Mouse (Mus musculus) c-Kit-negative CD71-positive TER-119-positive erythroid progenitor cells, embryonic 14.5 days (primary cell): ENCODE results near the gene Asb3.
A peak's percentile ranks its signal among the peaks of the same experiment; 100 is the strongest.

Experiments
- DNase-seq: peaks from one replicate; pipeline ENCODE4 v3.0.0-alpha.2; 2013; ENCODE audit warnings: low read depth, low spot score

Gene Asb3

GRCm38 (mm10) chr11:30885171-30885871 is at the start of gene Asb3, which contains the start of gene Gpr75:
TSS of gene Asb3 (plus strand) at chr11:30885416.
TSS of gene Gpr75 (plus strand) at chr11:30885358.
- no peak for DNase-seq

GRCm38 (mm10) chr11:30838793-30839192 is 46.4 kb upstream of the Asb3 start:
- no peak for DNase-seq

- DNase-seq: no peak
Measured at GRCm38 (mm10) chr11:30844355-30844754, 40.9 kb upstream of the Asb3 start.

GRCm38 (mm10) chr11:30872425-30872824 is 12.8 kb upstream of the Asb3 start:
- no peak for DNase-seq

- no peak for DNase-seq
Measured at GRCm38 (mm10) chr11:30888153-30888552, 2.9 kb downstream of the Asb3 start.

- no peak for DNase-seq
Measured at GRCm38 (mm10) chr11:30896201-30896600, 11.0 kb downstream of the Asb3 start.

GRCm38 (mm10) chr11:30899312-30899711 is 14.1 kb downstream of the Asb3 start:
- no peak for DNase-seq

- DNase-seq: no peak
Measured at GRCm38 (mm10) chr11:30912311-30912710, 27.1 kb downstream of the Asb3 start.

- no peak for DNase-seq
Measured at GRCm38 (mm10) chr11:30920641-30921040, 35.4 kb downstream of the Asb3 start.

- DNase-seq: no peak
Measured at GRCm38 (mm10) chr11:30923283-30923682, 38.1 kb downstream of the Asb3 start.

GRCm38 (mm10) chr11:30928079-30928478 is 42.9 kb downstream of the Asb3 start:
- DNase-seq: peak; percentile 16

GRCm38 (mm10) chr11:30928498-30928897 is 43.3 kb downstream of the Asb3 start:
- no peak for DNase-seq

GRCm38 (mm10) chr11:30943522-30943921 is 58.3 kb downstream of the Asb3 start:
- no peak for DNase-seq

- peak; percentile 55 for DNase-seq
Measured at GRCm38 (mm10) chr11:30952829-30953228, 67.6 kb downstream of the Asb3 start.

GRCm38 (mm10) chr11:30953469-30954154 is 68.4 kb downstream of the Asb3 start:
- peak; percentile 25 for DNase-seq

- DNase-seq: peak; percentile 59
Measured at GRCm38 (mm10) chr11:30954279-30954725, 69.1 kb downstream of the Asb3 start, which contains the start of gene Erlec1. TSS of gene Erlec1 (minus strand) at chr11:30954335.

GRCm38 (mm10) chr11:30985237-30985636 is 100.0 kb downstream of the Asb3 start:
- no peak for DNase-seq

GRCm38 (mm10) chr11:30985877-30986624 is 100.8 kb downstream of the Asb3 start, which contains the start of gene Chac2:
TSS of gene Chac2 (minus strand) at chr11:30986350.
- DNase-seq: peak; percentile 80

- no peak for DNase-seq
Measured at GRCm38 (mm10) chr11:30986625-30987017, 101.4 kb downstream of the Asb3 start.

GRCm38 (mm10) chr11:30996670-30997069 is 111.5 kb downstream of the Asb3 start:
- peak; percentile 57 for DNase-seq

- DNase-seq: peak; percentile 71
Measured at GRCm38 (mm10) chr11:30998199-30998598, 113.0 kb downstream of the Asb3 start.

- DNase-seq: peak; percentile 58
Measured at GRCm38 (mm10) chr11:30998704-30999103, 113.5 kb downstream of the Asb3 start.
